Mouse (Mus musculus): Measurements from ENCODE around the gene Gm49337.
"Not testable (repeated sequence)": the region's sequence is repeated elsewhere in the genome, so short reads cannot be mapped to it uniquely, and the experiment has no call there.

Gm49337 gene

GRCm38 (mm10) chr4:116208891-116209290 is 35.7 kb downstream of the Gm49337 start:
- in situ Hi-C loops (cut with MseI, MboI): no loop called here

- in situ Hi-C loops (cut with MseI, MboI): no loop called here
These were observed 42.9 kb downstream of the Gm49337 start for GRCm38 (mm10) chr4:116215895-116216605.

- in situ Hi-C loops (cut with MseI, MboI): no loop called here
These were observed 43.9 kb downstream of the Gm49337 start for GRCm38 (mm10) chr4:116217046-116217445.

GRCm38 (mm10) chr4:116217661-116218060 is 44.5 kb downstream of the Gm49337 start:
- in situ Hi-C loops (cut with MseI, MboI): not testable (repeated sequence)

- in situ Hi-C loops (cut with MseI, MboI): no loop called here
These were observed 45.9 kb downstream of the Gm49337 start for GRCm38 (mm10) chr4:116219056-116219455.

GRCm38 (mm10) chr4:116220071-116220650 is 47.0 kb downstream of the Gm49337 start:
- in situ Hi-C loops (cut with MseI, MboI): no loop called here

- in situ Hi-C loops (cut with MseI, MboI): no loop called here
These were observed 47.6 kb downstream of the Gm49337 start for GRCm38 (mm10) chr4:116220780-116221139.

- in situ Hi-C loops (cut with MseI, MboI): no loop called here
These were observed 48.1 kb downstream of the Gm49337 start, which contains the start of gene Pik3r3 for GRCm38 (mm10) chr4:116221140-116221851. Gene Pik3r3 (plus strand): TSS chr4:116221618.

- in situ Hi-C loops (cut with MseI, MboI): no loop called here
These were observed 49.0 kb downstream of the Gm49337 start for GRCm38 (mm10) chr4:116221996-116222842.

GRCm38 (mm10) chr4:116222843-116223119 is 49.6 kb downstream of the Gm49337 start:
- in situ Hi-C loops (cut with MseI, MboI): no loop called here

GRCm38 (mm10) chr4:116243377-116243776 is 70.2 kb downstream of the Gm49337 start:
- in situ Hi-C loops (cut with MseI, MboI): no loop called here

GRCm38 (mm10) chr4:116244240-116244639 is 71.1 kb downstream of the Gm49337 start:
- in situ Hi-C loops (cut with MseI, MboI): no loop called here

GRCm38 (mm10) chr4:116245926-116246325 is 72.7 kb downstream of the Gm49337 start:
- in situ Hi-C loops (cut with MseI, MboI): not testable (repeated sequence)

GRCm38 (mm10) chr4:116249986-116250385 is 76.8 kb downstream of the Gm49337 start:
- in situ Hi-C loops (cut with MseI, MboI): no loop called here

- in situ Hi-C loops (cut with MseI, MboI): no loop called here
These were observed 95.0 kb downstream of the Gm49337 start for GRCm38 (mm10) chr4:116268220-116268619.

GRCm38 (mm10) chr4:116282211-116282610 is 109.0 kb downstream of the Gm49337 start:
- in situ Hi-C loops (cut with MseI, MboI): no loop called here

GRCm38 (mm10) chr4:116291561-116291960 is 118.4 kb downstream of the Gm49337 start:
- in situ Hi-C loops (cut with MseI, MboI): no loop called here

GRCm38 (mm10) chr4:116293296-116293695 is 120.1 kb downstream of the Gm49337 start:
- in situ Hi-C loops (cut with MseI, MboI): no loop called here

- in situ Hi-C loops (cut with MseI, MboI): no loop called here
These were observed 127.7 kb downstream of the Gm49337 start for GRCm38 (mm10) chr4:116300878-116301355.

GRCm38 (mm10) chr4:116304551-116304950 is 131.4 kb downstream of the Gm49337 start:
- in situ Hi-C loops (cut with MseI, MboI): no loop called here

- in situ Hi-C loops (cut with MseI, MboI): no loop called here
These were observed 144.4 kb downstream of the Gm49337 start for GRCm38 (mm10) chr4:116317575-116317974.

GRCm38 (mm10) chr4:116322127-116322526 is 148.9 kb downstream of the Gm49337 start:
- in situ Hi-C loops (cut with MseI, MboI): no loop called here

All from mouse trophoblast stem cell (cell line).